Mouse (Mus musculus) heart, postnatal 25 days (tissue): Measurements from ENCODE around the gene Tecrl. TPM values are rescaled to one million over a fixed set of nuclear protein-coding genes. Genes with fewer than 3 reads are reported as not detected.
A peak's percentile ranks its signal among the peaks of the same experiment; 100 is the strongest.

Source experiments
- DNase-seq: peaks from one replicate; pipeline ENCODE4 v3.0.0; 2022; ENCODE audit warnings: low spot score
- intact Hi-C: fragments of 180-260 bp; cut with DNase I; formaldehyde crosslinking; loops from one replicate; pipeline ENCODE4 v1.15.1; 2025
- total RNA-seq, 2 experiments: library from RNA; stranded (reverse); gene quantifications; 2 replicates each; pipeline ENCODE4 v1.2.3; 2021

Gene Tecrl
- 100 to 1,000 TPM in 1 of 2 experiments, 10 to 100 TPM in 1; 88.1 to 112 TPM for total RNA-seq

- intact Hi-C loops, result no loop called here
- peak; percentile 7 for DNase-seq
Observed at GRCm38 (mm10) chr5:83354846-83355561, at the start of gene Tecrl. TSS of gene Tecrl (minus strand) at chr5:83355195.

- intact Hi-C loops, result no loop called here
Observed at GRCm38 (mm10) chr5:83385021-83385420, 30.0 kb upstream of the Tecrl start.

GRCm38 (mm10) chr5:83351615-83352014 lies 3.4 kb downstream of the Tecrl start:
- DNase-seq, result no peak
- intact Hi-C loops, result no loop called here

More at GRCm38 (mm10) chr5:83385021-83385420, 30.0 kb upstream of the Tecrl start:
- no peak for DNase-seq

GRCm38 (mm10) chr5:83339144-83339543 lies 15.9 kb downstream of the Tecrl start:
- no peak for DNase-seq
- intact Hi-C loops, result no loop called here

GRCm38 (mm10) chr5:83267148-83267776 lies 87.7 kb downstream of the Tecrl start:
- intact Hi-C loops, result no loop called here
- no peak for DNase-seq

GRCm38 (mm10) chr5:83260059-83260458 lies 94.9 kb downstream of the Tecrl start:
- intact Hi-C loops, result no loop called here
- no peak for DNase-seq

GRCm38 (mm10) chr5:83254141-83254540 lies 100.9 kb downstream of the Tecrl start:
- DNase-seq, result no peak
- intact Hi-C loops, result no loop called here

- intact Hi-C loops, result no loop called here
Observed at GRCm38 (mm10) chr5:83238848-83239452, 116.0 kb downstream of the Tecrl start.

More at GRCm38 (mm10) chr5:83238848-83239452, 116.0 kb downstream of the Tecrl start:
- DNase-seq, result no peak
